Mouse (Mus musculus) lung, embryonic 15.5 days (tissue): ENCODE results near the gene Eif2s2. TPM values are rescaled to one million over a fixed set of nuclear protein-coding genes. Genes with fewer than 3 reads are reported as not detected.

Experiments used
- ATAC-seq: fragments of 200-750 bp; cut with Nextera tagmentation; 2 replicates; pipeline ENCODE4 v1.8.0; 2017; ENCODE audit warnings: moderate number of reproducible peaks, borderline replicate concordance; ENCODE audit not compliant: low FRiP score, low TSS enrichment; ENCODE audit errors: extremely low read depth
- H3K27ac ChIP-seq: fragments of 300-500 bp; sonication (generic); 2 replicates; pipeline ENCODE4 v1.5.1; 2015; ENCODE audit warnings: moderate library complexity, mild to moderate bottlenecking, inconsistent platforms
- H3K27me3 ChIP-seq: fragments of 300-500 bp; sonication (generic); 2 replicates; pipeline ENCODE4 v1.6.1; 2015; ENCODE audit warnings: inconsistent platforms
- H3K36me3 ChIP-seq: fragments of 300-500 bp; sonication (generic); 2 replicates; pipeline ENCODE4 v1.6.1; 2015; ENCODE audit warnings: inconsistent platforms
- H3K4me1 ChIP-seq: fragments of 300-500 bp; sonication (generic); 2 replicates; pipeline ENCODE4 v1.6.1; 2015; ENCODE audit warnings: inconsistent platforms
- H3K4me2 ChIP-seq: fragments of 300-500 bp; sonication (generic); 2 replicates; pipeline ENCODE4 v1.6.1; 2015; ENCODE audit warnings: inconsistent platforms, mild to moderate bottlenecking, moderate library complexity
- H3K4me3 ChIP-seq: fragments of 300-500 bp; sonication (generic); 2 replicates; pipeline ENCODE4 v1.5.1; 2015; ENCODE audit warnings: mild to moderate bottlenecking, inconsistent platforms
- H3K9ac ChIP-seq: fragments of 300-500 bp; sonication (generic); 2 replicates; pipeline ENCODE4 v1.6.1; 2015; ENCODE audit warnings: inconsistent platforms
- H3K9me3 ChIP-seq: fragments of 300-500 bp; sonication (generic); 2 replicates; pipeline ENCODE4 v1.6.1; 2016; ENCODE audit warnings: inconsistent platforms
- WGBS: fragments of 180-500 bp; shearing (Covaris S2); methylation state at CpG from one replicate; pipeline ENCODE4 v1.1.7; 2015; 5-methylcytosine and 5-hydroxymethylcytosine counted together
- polyA plus RNA-seq: library from polyadenylated mRNA; unstranded; fragments of >200 nt; fragmentation: Nextera tagmentation; extraction: Ambion mirVana; gene quantifications from 2 replicates; pipeline ENCODE4 v1.2.1, GENCODE M21; 2015

Eif2s2 gene
- polyA plus RNA-seq, 1 experiment from 2014 or later, result 77.2 TPM

DNA sequence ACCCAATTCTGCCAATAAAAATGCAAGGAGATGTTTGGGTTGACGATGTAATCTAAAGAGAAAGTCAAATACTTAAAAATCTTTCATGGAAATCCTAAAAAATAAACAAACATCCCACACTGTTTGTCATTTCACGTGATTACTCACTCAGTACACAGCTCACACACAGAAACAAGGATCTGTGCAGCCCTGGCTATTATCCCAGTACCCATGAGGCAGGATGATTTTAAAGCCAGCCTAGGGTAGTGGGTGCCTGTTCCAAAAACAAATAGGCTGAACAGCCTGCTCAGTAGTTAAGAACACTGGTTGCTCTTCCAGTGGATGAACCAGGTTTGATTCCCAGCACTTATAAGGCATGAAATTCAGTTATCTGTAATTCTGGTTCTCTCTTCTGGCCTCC, 16.1 kb downstream of the Eif2s2 start:
- Histone ChIP-seq H3K9ac (no peak overlapping the region), H3K36me3 (peaks cover 51% of the 10 kb centered on the region), H3K4me2 (no peak overlapping the region), H3K27ac (no peak overlapping the region), H3K4me3 (no peak overlapping the region), H3K4me1 (no peaks in the 10 kb centered on the region), H3K27me3 (no peaks in the 10 kb centered on the region), H3K9me3 (no peaks in the 10 kb centered on the region)
- 49% methylated on average over 2 of the region's 2 CpGs for WGBS
- ATAC-seq, result no peak

DNA sequence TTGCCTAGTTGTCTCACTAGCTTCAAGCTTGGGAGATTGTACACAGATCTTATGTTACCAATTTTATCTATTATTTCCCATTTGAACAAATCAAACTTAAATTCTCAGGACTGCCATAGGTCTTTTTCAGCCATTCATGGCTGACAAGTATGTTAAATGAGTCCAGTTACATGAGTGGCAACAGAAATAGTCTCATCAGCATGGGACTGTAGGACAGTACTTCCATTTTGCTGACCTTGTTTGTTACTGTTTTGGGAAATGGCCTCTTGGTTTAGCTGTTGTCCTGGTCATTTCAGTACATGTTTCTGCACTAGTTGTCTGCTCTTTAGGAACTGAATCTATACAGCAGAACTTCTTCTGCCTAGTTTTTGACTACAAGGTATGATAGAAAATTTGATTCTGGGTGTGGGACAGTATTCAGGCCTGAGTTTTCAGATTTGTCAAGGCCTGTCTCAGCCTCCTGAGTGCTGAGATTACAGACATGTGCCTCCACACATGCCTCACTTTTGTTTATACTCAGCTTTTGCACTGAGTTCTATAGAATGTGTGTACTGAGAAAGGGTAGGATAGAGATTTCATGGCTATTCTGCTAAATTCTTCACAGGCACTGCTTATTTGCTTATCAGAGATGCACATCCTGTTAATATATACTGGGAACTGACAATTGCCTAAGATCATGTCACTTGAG, 22.6 kb downstream of the Eif2s2 start:
- H3K9ac ChIP-seq, result no peak overlapping the region

DNA sequence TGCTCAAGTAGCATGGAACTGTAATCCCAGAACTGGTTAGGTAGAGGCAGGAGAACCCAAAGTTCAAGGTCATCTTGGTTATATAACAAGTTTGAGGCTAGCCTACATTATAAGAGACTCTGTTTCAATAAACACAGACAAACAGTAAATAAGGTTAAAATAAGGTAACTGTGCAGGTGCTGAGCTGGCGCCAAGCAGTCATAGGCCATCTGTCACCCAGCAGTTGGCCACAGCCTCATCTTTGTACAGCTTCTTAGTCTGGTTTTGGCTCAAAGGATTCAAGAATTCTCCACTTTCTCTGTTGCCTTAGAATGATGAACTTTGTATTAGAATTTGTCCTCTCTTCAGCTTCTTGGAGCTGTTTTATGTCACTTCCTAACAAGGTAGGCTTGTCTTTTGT, 24.6 kb downstream of the Eif2s2 start:
- H3K4me2 ChIP-seq, result no peak overlapping the region
- ATAC-seq, result no peak
- H3K9me3 ChIP-seq, result no peaks in the 10 kb centered on the region
- no peak overlapping the region for H3K4me3 ChIP-seq
- no peak overlapping the region for H3K9ac ChIP-seq
- WGBS, result 88% methylated on average over 1 of the region's 1 CpGs
- no peaks in the 10 kb centered on the region for H3K27me3 ChIP-seq
- H3K4me1 ChIP-seq, result no peaks in the 10 kb centered on the region
- H3K27ac ChIP-seq, result no peak overlapping the region
- H3K36me3 ChIP-seq, result peaks cover 84% of the 10 kb centered on the region

More for the DNA sequence above, 22.6 kb downstream of the Eif2s2 start:
- no peaks in the 10 kb centered on the region for H3K9me3 ChIP-seq
- no peak overlapping the region for H3K27ac ChIP-seq
- no peak for ATAC-seq
- no peak overlapping the region for H3K4me3 ChIP-seq
- H3K36me3 ChIP-seq, result peaks cover 77% of the 10 kb centered on the region
- no peak overlapping the region for H3K4me2 ChIP-seq
- no peaks in the 10 kb centered on the region for H3K4me1 ChIP-seq
- no peaks in the 10 kb centered on the region for H3K27me3 ChIP-seq

DNA sequence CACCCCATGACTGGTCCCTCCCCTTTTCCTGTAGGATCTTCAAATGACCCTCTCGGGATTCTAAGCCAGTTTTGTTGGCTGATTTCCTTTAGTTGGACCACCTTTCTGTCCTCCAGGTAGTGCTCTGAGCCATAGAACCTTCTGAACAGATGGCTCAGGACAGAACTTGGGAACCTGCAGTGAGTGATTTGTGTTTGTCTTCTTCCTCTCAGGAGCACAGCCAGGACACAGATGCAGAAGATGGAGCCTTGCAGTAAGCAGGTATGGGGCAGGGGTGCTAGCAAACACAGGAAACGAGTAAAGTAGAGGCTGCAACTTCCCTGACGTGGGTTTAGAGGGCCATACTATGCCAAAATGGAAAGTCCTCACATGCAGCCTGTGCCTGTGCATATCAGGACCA, 27.0 kb downstream of the Eif2s2 start:
- Histone ChIP-seq H3K9ac (no peak overlapping the region), H3K4me1 (no peaks in the 10 kb centered on the region), H3K27me3 (no peaks in the 10 kb centered on the region), H3K27ac (no peak overlapping the region), H3K4me2 (no peak overlapping the region), H3K36me3 (peaks cover 91% of the 10 kb centered on the region), H3K4me3 (no peak overlapping the region), H3K9me3 (no peaks in the 10 kb centered on the region)
- WGBS, result 67% methylated on average over 3 of the region's 3 CpGs
- ATAC-seq, result no peak

DNA sequence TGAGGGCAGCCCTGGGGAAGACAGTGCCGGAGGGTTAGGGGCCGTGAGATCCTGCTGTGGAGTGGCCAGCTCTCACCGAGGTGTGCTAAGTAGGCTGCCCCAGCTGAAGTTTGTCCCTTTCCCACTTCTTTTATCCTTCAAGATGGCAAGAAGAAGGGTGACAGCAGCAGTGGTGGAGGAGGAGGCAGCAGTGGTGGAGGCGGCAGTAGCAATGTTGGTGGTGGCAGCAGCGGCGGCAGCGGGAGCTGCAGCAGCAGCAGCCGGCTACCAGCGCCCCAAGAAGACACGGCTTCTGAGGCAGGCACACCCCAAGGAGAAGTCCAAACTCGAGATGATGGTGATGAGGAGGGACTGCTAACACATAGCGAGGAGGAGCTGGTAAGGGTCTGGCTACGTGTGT, 29.1 kb downstream of the Eif2s2 start:
- H3K36me3 ChIP-seq, result peaks cover 90% of the 10 kb centered on the region
- 89% methylated on average over 13 of the region's 13 CpGs for WGBS
- H3K4me1 ChIP-seq, result no peaks in the 10 kb centered on the region
- no peak overlapping the region for H3K4me3 ChIP-seq
- H3K9me3 ChIP-seq, result no peaks in the 10 kb centered on the region
- H3K4me2 ChIP-seq, result no peak overlapping the region
- ATAC-seq, result no peak
- H3K27ac ChIP-seq, result no peak overlapping the region
- no peak overlapping the region for H3K9ac ChIP-seq
- H3K27me3 ChIP-seq, result no peaks in the 10 kb centered on the region

DNA sequence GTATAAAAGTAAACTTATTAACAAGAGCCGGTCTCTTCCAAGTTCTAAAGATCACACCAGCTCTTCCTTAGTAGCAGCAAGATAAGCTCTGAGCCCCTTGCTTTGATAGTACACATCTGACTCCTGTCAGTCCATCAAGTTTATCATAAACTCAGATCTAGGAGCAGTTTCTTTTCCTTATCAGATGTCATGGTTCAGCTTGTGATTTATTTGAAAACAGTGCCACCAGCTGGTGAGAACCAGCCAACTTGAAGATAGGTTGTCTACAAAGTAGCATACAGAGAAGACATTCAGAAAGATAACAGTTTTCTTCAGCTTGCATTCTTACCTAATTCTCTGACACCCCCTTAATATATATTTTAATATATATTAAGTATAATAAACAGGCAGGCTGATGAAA, 37.4 kb downstream of the Eif2s2 start:
- Histone ChIP-seq H3K9me3 (no peaks in the 10 kb centered on the region), H3K27ac (no peak overlapping the region), H3K4me1 (0 out of 2 replicates have a peak, but pooled peaks cover 2% of the 10 kb centered on the region), H3K36me3 (peaks cover 31% of the 10 kb centered on the region), H3K4me3 (no peak overlapping the region), H3K27me3 (no peaks in the 10 kb centered on the region), H3K4me2 (no peak overlapping the region), H3K9ac (no peak overlapping the region)
- 56% methylated on average over 1 of the region's 1 CpGs for WGBS
- no peak for ATAC-seq

DNA sequence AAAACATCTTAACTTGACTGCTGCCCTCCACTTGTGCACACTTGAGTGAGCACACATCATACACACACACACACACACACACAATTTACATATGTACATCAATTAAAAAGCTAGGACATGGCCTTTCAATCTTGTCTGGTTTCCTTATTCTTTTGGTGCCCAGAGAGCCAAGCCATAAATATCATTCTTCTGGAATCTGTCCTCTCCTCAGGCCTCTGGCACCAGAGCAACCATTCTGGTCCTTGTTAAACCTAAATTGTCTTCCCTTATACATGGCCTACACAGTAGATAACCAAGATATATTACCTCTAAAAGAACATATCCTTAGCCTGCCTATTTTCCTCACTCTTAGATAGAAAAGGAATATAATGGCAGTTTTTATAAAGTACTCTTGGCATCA, 44.6 kb downstream of the Eif2s2 start:
- no peak overlapping the region for H3K4me2 ChIP-seq
- no peak for ATAC-seq
- no peaks in the 10 kb centered on the region for H3K27me3 ChIP-seq
- no peak overlapping the region for H3K9ac ChIP-seq
- H3K4me1 ChIP-seq, result no peaks in the 10 kb centered on the region
- H3K36me3 ChIP-seq, result 0 out of 2 replicates have a peak, but pooled peaks cover 5% of the 10 kb centered on the region
- no peaks in the 10 kb centered on the region for H3K9me3 ChIP-seq
- H3K27ac ChIP-seq, result no peak overlapping the region
- H3K4me3 ChIP-seq, result no peak overlapping the region

DNA sequence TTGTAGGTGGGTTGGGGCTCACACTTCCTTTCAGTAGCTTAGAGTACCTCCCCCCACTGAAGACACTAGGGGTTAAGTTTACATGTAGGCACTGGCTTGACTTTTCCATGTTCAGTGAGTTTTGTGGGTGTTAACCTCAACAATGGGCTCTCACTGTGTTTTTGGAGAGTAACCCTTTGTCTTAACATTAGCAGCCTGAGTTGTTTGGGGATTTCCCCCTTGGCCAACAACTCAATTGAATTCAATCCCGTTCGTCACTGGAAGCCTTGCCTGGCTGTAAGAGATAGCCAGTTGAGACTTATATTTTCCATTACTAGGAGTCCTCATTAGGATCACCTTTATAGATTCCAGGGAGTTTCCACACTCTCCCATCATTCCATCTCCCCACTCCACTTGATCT, 56.2 kb downstream of the Eif2s2 start:
- no peak overlapping the region for H3K4me2 ChIP-seq
- no peak overlapping the region for H3K27ac ChIP-seq
- ATAC-seq, result no peak
- H3K4me1 ChIP-seq, result peaks cover 2% of the 10 kb centered on the region; the same call in 1 of the 2 replicates
- H3K36me3 ChIP-seq, result 0 out of 2 replicates have a peak, but pooled peaks cover 3% of the 10 kb centered on the region
- H3K27me3 ChIP-seq, result no peaks in the 10 kb centered on the region
- 89% methylated on average over 2 of the region's 2 CpGs for WGBS
- no peak overlapping the region for H3K4me3 ChIP-seq
- no peak overlapping the region for H3K9ac ChIP-seq
- H3K9me3 ChIP-seq, result peaks cover 6% of the 10 kb centered on the region; the same call in 1 of the 2 replicates

DNA sequence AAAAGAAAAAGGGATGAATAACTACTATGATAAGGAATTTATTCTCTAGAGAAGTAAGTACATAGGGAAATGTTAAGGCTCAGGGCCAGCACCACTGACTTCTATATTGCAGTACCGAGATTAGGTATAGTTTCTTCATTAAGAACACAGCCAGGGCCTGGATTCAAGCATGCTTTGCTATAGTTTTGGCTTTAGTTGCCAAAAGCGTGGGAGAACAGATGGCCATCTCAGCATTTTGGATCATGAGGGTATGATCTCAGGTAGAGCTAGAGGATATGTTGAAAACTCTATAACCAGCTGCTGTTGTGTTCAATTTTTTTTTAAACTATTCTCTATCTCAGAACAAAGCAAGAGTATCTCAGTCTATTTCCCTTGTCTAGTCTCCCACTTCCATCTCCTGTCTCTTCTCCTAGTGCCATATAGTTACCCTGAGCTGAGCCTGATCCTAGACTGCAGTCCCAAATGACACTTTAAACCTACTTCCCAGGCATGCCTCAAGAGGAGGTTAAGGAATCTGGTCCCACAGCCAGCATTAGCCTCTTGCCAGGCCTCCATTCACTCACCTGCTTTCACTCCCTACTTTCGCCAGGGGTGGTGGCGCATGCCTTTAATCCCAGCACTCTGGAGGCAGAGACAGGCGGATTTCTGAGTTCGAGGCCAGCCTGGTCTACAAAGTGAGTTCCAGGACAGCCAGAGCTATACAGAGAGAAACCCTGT, 58.4 kb downstream of the Eif2s2 start:
- peaks cover 2% of the 10 kb centered on the region; the same call in 1 of the 2 replicates for H3K4me1 ChIP-seq
- no peak overlapping the region for H3K9ac ChIP-seq
- H3K4me2 ChIP-seq, result no peak overlapping the region
- ATAC-seq, result no peak
- 91% methylated on average over 6 of the region's 6 CpGs for WGBS
- no peak overlapping the region for H3K4me3 ChIP-seq
- H3K9me3 ChIP-seq, result no peaks in the 10 kb centered on the region; the same call in 1 of the 2 replicates
- no peak overlapping the region for H3K27ac ChIP-seq
- H3K36me3 ChIP-seq, result no peaks in the 10 kb centered on the region
- H3K27me3 ChIP-seq, result no peaks in the 10 kb centered on the region

DNA sequence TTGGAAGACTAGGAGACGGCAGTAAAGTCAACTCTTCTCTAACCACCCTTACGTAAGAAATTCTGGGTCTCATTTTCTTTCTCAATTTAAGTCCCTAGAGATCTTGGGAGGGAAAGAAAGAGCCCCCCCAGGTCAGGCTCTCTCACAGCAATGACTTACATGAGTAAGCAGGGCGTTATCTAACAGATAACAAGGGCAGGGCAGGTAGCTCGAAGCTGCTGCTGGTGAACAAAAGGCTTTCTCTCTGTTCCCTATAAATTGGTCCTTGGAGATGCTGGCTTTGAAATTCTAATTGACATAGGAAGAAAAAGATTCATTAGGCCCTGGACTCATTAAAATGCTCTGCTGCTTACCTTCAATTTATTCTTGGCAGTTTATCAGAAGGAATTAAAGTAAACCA, 60.3 kb downstream of the Eif2s2 start:
- Histone ChIP-seq H3K27me3 (no peaks in the 10 kb centered on the region), H3K4me2 (no peak overlapping the region), H3K4me1 (peaks cover 4% of the 10 kb centered on the region; the same call in 1 of the 2 replicates), H3K9me3 (no peaks in the 10 kb centered on the region; the same call in 1 of the 2 replicates), H3K4me3 (no peak overlapping the region), H3K27ac (no peak overlapping the region), H3K9ac (no peak overlapping the region), H3K36me3 (no peaks in the 10 kb centered on the region)
- WGBS, result 54% methylated on average over 4 of the region's 4 CpGs
- no peak for ATAC-seq

DNA sequence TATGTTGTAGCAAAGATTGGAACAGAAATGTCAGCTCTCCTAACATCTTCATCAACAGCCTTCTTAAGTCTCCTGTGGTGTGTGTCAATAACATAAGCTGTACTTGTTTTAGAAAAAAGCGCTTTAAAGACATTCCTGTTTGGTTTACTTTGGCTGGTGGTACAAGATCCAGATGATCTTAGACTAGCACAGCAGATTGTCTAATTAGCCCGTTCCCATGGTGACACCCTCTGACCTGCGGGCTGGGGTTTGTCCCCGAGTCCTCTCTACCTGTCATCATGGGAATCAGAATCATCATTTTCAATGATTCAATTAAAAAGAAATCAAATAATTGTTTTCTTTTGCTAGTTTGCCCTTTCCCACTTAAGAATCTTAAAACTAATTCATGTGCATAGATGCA, 65.2 kb downstream of the Eif2s2 start:
- H3K27ac ChIP-seq, result no peak overlapping the region
- no peak overlapping the region for H3K4me2 ChIP-seq
- no peaks in the 10 kb centered on the region for H3K9me3 ChIP-seq
- H3K9ac ChIP-seq, result no peak overlapping the region
- no peaks in the 10 kb centered on the region for H3K27me3 ChIP-seq
- H3K4me1 ChIP-seq, result 0 out of 2 replicates have a peak, but pooled peaks cover 3% of the 10 kb centered on the region
- WGBS, result 63% methylated on average over 4 of the region's 4 CpGs
- H3K36me3 ChIP-seq, result no peaks in the 10 kb centered on the region
- H3K4me3 ChIP-seq, result no peak overlapping the region
- ATAC-seq, result no peak

DNA sequence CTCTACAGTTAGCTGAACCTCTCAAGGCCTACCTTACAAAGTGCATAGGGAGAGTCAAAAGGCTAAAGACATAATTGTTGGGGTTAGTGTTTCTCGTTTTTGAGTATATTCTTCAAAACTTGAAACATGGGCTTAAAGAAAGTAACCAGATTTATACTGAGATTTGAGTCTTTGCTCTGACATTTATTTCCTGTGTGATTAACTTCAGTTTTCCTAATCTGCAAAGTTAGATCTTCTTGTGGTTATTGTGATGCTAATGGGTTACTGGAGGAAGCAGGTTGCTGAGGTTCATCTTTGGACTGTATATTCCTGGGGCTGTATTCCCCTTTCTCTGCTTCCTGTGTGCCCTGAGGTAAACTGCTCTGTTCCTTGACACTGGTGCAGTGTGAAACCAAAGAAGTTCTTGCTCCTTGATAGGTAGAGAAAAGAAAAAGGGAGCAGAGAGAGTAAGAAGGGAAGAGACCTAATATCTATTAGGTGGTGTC, 66.6 kb downstream of the Eif2s2 start:
- H3K27me3 ChIP-seq, result no peaks in the 10 kb centered on the region
- no peaks in the 10 kb centered on the region for H3K9me3 ChIP-seq
- H3K9ac ChIP-seq, result no peak overlapping the region
- no peak overlapping the region for H3K4me2 ChIP-seq
- H3K4me3 ChIP-seq, result no peak overlapping the region
- WGBS, result 76% methylated on average over 1 of the region's 1 CpGs
- H3K4me1 ChIP-seq, result 0 out of 2 replicates have a peak, but pooled peaks cover 3% of the 10 kb centered on the region
- ATAC-seq, result no peak
- no peak overlapping the region for H3K27ac ChIP-seq
- no peaks in the 10 kb centered on the region for H3K36me3 ChIP-seq
